ENCODE assay signal across 8 mouse cellular contexts in genomic region chr8:70742981-70743655, GRCm38 (mm10). TPM values are rescaled to one million over a fixed set of nuclear protein-coding genes. Genes with fewer than 3 reads are reported as not detected.
DNase-seq lines count a peak whose midpoint lies in the region; ATAC-seq lines count a peak whose summit lies in the region.

No protein-coding gene starts in this region.

- peak overlapping the region; percentile 26 for H3K4me3 ChIP-seq in forebrain, embryonic 12.5 days (replicated peaks)
- peak overlapping the region; percentile 37; the same call in 1 of the 2 replicates for H3K4me3 ChIP-seq in intestine, embryonic 16.5 days (ENCODE audit: low read length)
- H3K4me3 ChIP-seq in midbrain, embryonic 13.5 days (replicated peaks), result peak overlapping the region; percentile 10

- peak; percentile 42 for DNase-seq in retina, postnatal 1 day
- no peak for DNase-seq in retina, embryonic 14.5 days (ENCODE audit: low spot score)
- no peak for DNase-seq in urinary bladder, adult 18-20 months (ENCODE audit: low spot score in 2 of 2)
- DNase-seq in frontal cortex, postnatal 10 days (ENCODE audit: low spot score in 2 of 2), result no peak
- no peak for DNase-seq in gastrocnemius, postnatal 4 days (ENCODE audit: low spot score in 2 of 2)

- no peak for ATAC-seq in forebrain, embryonic 12.5 days (ENCODE audit: low FRiP score)
- ATAC-seq in intestine, embryonic 16.5 days, result peak; percentile 17; the same call in 1 of the 2 replicates
- peak; percentile 29 for ATAC-seq in midbrain, embryonic 13.5 days

- 0 out of 2 replicates have a peak overlapping the region, but pooled peaks have one; percentile 22 for H3K9ac ChIP-seq in forebrain, embryonic 12.5 days
- peak overlapping the region; percentile 44; the same call in 1 of the 2 replicates for H3K9ac ChIP-seq in intestine, embryonic 16.5 days (ENCODE audit: low read depth, low read length)
- peak overlapping the region; percentile 48 for H3K9ac ChIP-seq in midbrain, embryonic 13.5 days (replicated peaks)

- H3K27me3 ChIP-seq in forebrain, embryonic 12.5 days, result peaks cover 77% of the 10 kb centered on the region
- peaks cover 52% of the 10 kb centered on the region for H3K27me3 ChIP-seq in intestine, embryonic 16.5 days (replicated peaks; ENCODE audit: control insufficient read depth, insufficient read depth, low read length)
- H3K27me3 ChIP-seq in midbrain, embryonic 13.5 days, result peaks cover 84% of the 10 kb centered on the region

- H3K4me2 ChIP-seq in forebrain, embryonic 12.5 days, result peak overlapping the region; percentile 49
- peak overlapping the region; percentile 15; the same call in 1 of the 2 replicates for H3K4me2 ChIP-seq in intestine, embryonic 16.5 days (ENCODE audit: low read depth, low read length)
- H3K4me2 ChIP-seq in midbrain, embryonic 13.5 days (replicated peaks), result peak overlapping the region; percentile 52

- no peak overlapping the region for H3K27ac ChIP-seq in forebrain, embryonic 12.5 days
- no peak overlapping the region for H3K27ac ChIP-seq in intestine, embryonic 16.5 days (ENCODE audit: low read length)
- H3K27ac ChIP-seq in midbrain, embryonic 13.5 days, result no peak overlapping the region

- no peaks in the 10 kb centered on the region for H3K36me3 ChIP-seq in forebrain, embryonic 12.5 days (replicated peaks)
- H3K36me3 ChIP-seq in intestine, embryonic 16.5 days (ENCODE audit: control insufficient read depth, insufficient read depth, low read length), result no peaks in the 10 kb centered on the region
- H3K36me3 ChIP-seq in midbrain, embryonic 13.5 days, result no peaks in the 10 kb centered on the region

- 1% methylated on average over 38 of the region's 38 CpGs for WGBS in forebrain, embryonic 12.5 days
- 6% methylated on average over 38 of the region's 38 CpGs for WGBS in intestine, embryonic 16.5 days
- 2% methylated on average over 38 of the region's 38 CpGs for WGBS in midbrain, embryonic 13.5 days

- no peaks in the 10 kb centered on the region for H3K9me3 ChIP-seq in forebrain, embryonic 12.5 days
- no peaks in the 10 kb centered on the region for H3K9me3 ChIP-seq in intestine, embryonic 16.5 days (ENCODE audit: control insufficient read depth, low read length)
- no peaks in the 10 kb centered on the region for H3K9me3 ChIP-seq in midbrain, embryonic 13.5 days

- H3K4me1 ChIP-seq in forebrain, embryonic 12.5 days, result peaks cover 18% of the 10 kb centered on the region
- H3K4me1 ChIP-seq in intestine, embryonic 16.5 days (ENCODE audit: control insufficient read depth, insufficient read depth, low read length), result peaks cover 13% of the 10 kb centered on the region
- H3K4me1 ChIP-seq in midbrain, embryonic 13.5 days (replicated peaks), result peaks cover 17% of the 10 kb centered on the region

RNA-seq across cellular contexts. Expression of gene Rab3a, which starts 11.4 kb away (rescaled TPM):
- polyA plus RNA-seq in forebrain, embryonic 12.5 days (2016; fragmentation: Nextera tagmentation; extraction: Ambion mirVana), result 87.8 and 95.4 TPM in 2 replicates
- 24.9 and 25.6 TPM in 2 replicates for polyA plus RNA-seq in intestine, embryonic 16.5 days (2015; fragmentation: Nextera tagmentation; extraction: Ambion mirVana)
- 261 and 275 TPM in 2 replicates for polyA plus RNA-seq in midbrain, embryonic 13.5 days (2015; fragmentation: Nextera tagmentation; extraction: Ambion mirVana)
- 10 to 100 TPM; 41.0 to 44.4 TPM for total RNA-seq in gastrocnemius, postnatal 4 days (2021)

RNA-seq across cellular contexts. Expression of gene Mpv17l2, which starts 17.6 kb away (rescaled TPM):
- polyA plus RNA-seq in forebrain, embryonic 12.5 days (2016; fragmentation: Nextera tagmentation; extraction: Ambion mirVana), result 33.2 and 34.5 TPM in 2 replicates
- polyA plus RNA-seq in intestine, embryonic 16.5 days (2015; fragmentation: Nextera tagmentation; extraction: Ambion mirVana), result 78.6 and 79.8 TPM in 2 replicates
- polyA plus RNA-seq in midbrain, embryonic 13.5 days (2015; fragmentation: Nextera tagmentation; extraction: Ambion mirVana), result 36.2 and 38.4 TPM in 2 replicates
- 10 to 100 TPM; 27.0 to 27.4 TPM for total RNA-seq in gastrocnemius, postnatal 4 days (2021)

RNA-seq across cellular contexts. Expression of gene Pde4c, which starts 19.6 kb away (rescaled TPM):
- polyA plus RNA-seq in forebrain, embryonic 12.5 days (2016; fragmentation: Nextera tagmentation; extraction: Ambion mirVana), result 0.14 and 0.17 TPM in 2 replicates
- 0.28 and 0.64 TPM in 2 replicates for polyA plus RNA-seq in intestine, embryonic 16.5 days (2015; fragmentation: Nextera tagmentation; extraction: Ambion mirVana)
- 0.15 and 0.28 TPM in 2 replicates for polyA plus RNA-seq in midbrain, embryonic 13.5 days (2015; fragmentation: Nextera tagmentation; extraction: Ambion mirVana)
- total RNA-seq in gastrocnemius, postnatal 4 days (2021), result 1 to 10 TPM; 1.4 to 1.5 TPM

RNA-seq across cellular contexts. Expression of gene Gm3336, which starts 24.8 kb away (rescaled TPM):
- not detected in 2 replicates for polyA plus RNA-seq in forebrain, embryonic 12.5 days (2016; fragmentation: Nextera tagmentation; extraction: Ambion mirVana)
- 3.3 and 4.1 TPM in 2 replicates for polyA plus RNA-seq in intestine, embryonic 16.5 days (2015; fragmentation: Nextera tagmentation; extraction: Ambion mirVana)
- polyA plus RNA-seq in midbrain, embryonic 13.5 days (2015; fragmentation: Nextera tagmentation; extraction: Ambion mirVana), result not detected in 2 replicates
- total RNA-seq in gastrocnemius, postnatal 4 days (2021), result not detected

RNA-seq across cellular contexts. Expression of gene Pik3r2, which starts 33.4 kb away (rescaled TPM):
- polyA plus RNA-seq in forebrain, embryonic 12.5 days (2016; fragmentation: Nextera tagmentation; extraction: Ambion mirVana), result 72.7 and 79.1 TPM in 2 replicates
- 63.7 and 65.3 TPM in 2 replicates for polyA plus RNA-seq in intestine, embryonic 16.5 days (2015; fragmentation: Nextera tagmentation; extraction: Ambion mirVana)
- 78.9 and 87.2 TPM in 2 replicates for polyA plus RNA-seq in midbrain, embryonic 13.5 days (2015; fragmentation: Nextera tagmentation; extraction: Ambion mirVana)
- 10 to 100 TPM; 65.2 to 73.0 TPM for total RNA-seq in gastrocnemius, postnatal 4 days (2021)
